Mouse (Mus musculus): ENCODE data around the gene Btf3.

The Btf3 gene

DNA sequence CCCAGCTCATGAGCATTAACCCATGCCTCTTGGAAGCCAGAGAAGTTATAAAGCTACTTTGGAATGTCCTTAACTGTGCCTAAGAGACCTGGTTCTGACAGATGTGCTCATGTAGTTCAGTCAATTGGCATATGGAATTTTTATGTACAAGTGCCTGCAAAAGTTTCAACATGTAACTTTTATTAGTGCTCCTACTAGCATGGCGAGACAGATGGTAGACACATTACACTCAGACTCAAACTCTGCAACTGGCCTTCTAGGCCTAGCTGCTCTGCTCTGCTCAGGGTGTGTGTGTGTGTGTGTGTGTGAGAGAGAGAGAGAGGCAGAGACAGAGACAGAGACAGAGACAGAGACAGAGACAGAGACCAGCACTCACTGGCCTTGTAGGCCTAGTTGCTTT lies 19.4 kb upstream of the Btf3 start:
- DNase-seq, result no peak

DNA sequence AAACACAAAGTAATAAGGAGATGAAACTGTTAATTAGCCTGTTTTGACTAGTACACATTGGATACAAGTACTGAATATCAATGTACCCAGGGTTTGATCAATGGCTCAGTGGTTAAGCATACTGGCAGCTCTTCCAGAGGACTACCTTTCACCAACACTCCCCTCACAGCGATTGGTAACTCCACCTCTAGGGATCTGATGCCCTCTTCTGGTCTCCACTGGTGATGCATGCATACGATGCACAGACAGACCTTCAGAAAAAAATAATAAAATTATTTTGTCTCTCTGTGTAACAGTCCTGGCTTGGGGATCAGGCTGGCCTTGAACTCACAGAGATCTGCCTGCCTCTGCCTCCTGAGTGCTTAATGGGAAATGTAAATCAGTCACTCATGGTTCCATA lies 15.3 kb upstream of the Btf3 start:
- no peak for DNase-seq

DNA sequence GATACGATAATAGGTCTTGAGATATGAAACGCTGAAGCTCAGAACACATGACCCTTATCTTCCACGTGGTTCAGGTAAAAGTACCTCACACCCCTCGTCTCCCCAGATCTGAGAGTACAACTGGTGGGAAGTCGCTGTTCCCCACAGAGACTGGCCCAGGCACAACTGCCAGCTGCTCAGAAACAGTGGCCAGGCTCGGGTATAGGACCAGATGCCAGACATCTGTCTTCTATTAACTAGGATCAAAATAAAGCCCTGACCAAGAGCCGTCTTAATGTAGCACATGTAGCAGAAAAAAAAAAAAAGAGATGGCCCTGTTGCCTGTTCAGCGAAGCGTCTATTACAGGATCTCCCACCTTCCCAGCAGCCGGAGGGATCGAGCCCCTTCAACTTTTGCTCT lies 8.2 kb upstream of the Btf3 start:
- DNase-seq, result no peak

DNA sequence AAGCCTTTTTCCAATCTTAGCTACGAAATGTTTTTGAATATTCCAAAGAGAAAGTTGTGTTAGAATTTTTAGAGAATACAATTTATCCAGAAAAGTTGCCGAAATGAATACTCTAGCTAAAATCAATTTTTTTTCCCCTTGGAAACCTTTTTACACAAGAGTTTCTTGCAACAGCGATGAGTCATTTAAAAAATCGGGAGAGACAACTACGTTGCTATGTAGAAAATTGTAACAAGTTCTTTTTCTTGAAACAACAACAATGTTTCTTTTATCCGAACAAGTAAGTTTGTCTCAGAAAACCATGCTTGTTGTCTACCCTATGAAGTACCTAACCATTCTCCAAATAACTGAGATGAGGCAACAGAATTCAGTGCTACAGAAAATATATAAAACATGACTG lies 1.1 kb upstream of the Btf3 start:
- DNase-seq, result no peak

DNA sequence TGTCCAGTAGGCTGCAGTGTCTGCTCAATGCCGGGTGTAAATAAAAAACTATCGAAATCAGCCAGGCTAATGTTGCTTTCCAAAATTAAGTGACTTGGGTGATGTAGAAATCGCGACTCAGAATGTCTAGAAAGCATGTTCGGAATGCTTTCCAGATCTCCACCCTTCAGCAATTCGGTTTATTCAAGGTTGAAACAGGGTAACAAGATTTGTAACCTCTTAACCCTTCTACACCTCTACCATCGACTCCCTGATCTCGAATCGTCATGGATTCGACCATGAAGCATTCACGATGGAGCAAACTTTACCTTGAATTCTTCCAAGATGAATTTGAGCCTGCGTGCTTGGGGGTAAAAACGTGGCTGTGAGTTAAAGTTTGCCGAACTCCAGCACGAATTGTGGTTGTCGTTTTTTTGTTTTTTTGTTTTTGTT lies 456 bp upstream of the Btf3 start:
- DNase-seq, result no peak

DNA sequence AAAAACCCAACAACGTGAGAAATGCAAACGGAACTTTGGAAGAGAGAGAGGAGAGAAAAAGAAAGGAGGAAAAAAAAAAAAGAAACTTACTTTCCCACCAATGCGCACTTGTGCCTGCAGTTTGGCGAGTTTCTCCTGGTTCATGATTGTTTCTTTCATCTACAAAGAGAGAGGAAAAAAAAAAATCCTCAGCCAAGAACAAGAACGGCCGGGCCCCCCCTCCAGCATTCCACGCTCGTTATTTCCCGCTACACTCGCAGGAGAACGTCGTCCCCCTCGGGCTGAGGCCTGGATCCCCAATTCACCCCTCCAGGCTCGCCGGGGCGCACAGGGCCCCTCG lies 696 bp downstream of the Btf3 start:
- DNase-seq, result no peak

DNA sequence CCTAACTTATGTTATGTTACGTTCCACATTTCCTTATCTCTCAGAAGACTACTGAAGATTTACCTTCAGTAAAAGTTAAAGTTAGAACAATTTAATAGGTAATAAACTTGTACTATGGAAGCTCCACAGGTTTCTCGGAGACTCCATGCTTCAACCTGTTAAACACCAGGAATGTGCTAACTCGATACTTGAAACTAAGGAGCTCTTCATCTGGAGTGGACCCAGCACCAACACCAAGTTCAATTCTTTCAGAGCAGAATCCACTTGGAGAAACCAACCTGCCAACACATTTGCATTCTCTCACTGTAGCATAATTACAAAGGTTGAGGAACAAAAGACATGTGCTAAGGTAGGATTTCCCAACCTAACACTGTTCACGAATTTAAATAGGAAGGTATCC lies 1.7 kb downstream of the Btf3 start:
- DNase-seq, result no peak

DNA sequence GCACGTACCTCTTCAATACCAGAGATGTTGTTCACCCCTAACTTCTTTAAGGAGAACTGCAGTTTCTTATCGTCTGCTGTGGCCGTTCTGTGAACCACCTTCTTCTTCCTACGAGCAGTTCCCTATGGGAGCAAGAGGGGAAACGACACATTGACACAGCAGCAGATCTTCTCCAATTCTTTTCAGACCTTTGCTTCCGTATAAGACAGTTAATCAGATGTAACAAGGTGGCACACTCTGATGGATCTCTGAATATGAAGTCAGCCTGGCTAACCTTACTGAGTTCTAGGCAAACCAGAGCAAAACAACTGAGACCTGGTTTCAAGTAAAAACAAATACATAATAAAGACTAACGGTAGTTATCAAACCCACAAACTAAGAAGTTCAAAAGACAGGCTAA lies 3.2 kb downstream of the Btf3 start:
- no peak for DNase-seq

DNA sequence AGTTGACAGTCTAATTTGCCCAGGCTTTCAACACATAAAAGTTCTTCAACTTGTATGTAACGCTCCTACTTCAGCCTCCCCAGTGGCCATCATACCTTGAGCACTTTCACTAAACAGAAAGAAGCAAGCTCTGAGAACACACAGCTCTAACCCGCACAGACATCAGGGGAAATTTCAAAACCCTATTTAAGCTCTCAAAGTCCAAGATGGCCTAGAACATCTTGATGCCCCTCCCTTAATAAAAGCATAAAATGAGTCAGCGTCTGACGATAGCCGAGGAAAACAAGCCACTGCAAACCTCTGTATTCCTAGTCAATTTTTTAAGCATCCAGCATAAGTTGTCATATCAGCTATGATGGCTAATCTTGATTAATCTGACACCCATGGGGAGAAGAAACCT lies 5.2 kb downstream of the Btf3 start:
- DNase-seq, result no peak

DNA sequence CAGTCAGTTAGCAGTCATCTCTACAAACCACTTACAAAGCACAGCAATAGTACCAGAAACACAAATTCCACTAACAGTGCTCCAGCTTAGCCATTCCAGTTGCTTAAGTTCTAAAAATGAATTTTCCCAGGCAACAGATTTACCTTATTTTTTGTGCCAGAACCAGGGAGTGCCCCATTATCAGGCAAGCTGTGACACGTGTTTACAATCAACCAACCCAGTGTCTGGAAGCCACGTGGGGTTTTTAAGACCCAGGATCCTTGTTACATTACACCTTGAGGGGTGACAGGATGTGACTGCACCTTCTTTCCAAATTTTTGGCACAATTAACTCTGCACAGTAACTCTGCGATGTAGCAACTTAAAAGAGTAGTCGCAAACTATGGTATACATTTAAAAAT lies 8.1 kb downstream of the Btf3 start:
- no peak for DNase-seq

DNA sequence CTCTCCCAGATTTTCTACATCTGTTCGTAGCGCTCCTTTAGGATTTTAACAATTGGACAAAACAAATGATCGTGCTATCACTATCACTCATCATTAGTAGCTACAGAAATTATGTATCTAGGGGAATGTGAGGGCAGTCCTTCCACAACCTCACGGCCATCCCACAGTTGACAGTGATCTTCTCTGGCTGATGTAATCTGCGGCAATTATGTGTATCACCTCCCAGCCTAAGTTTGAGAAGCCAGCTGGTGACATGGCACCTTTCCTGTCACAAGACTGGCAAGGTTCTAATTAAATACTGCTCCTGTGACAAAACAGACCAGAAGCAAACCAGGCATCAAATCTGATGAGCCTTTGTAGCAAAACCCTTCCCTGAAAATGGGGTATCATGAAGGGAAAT lies 8.8 kb downstream of the Btf3 start:
- no peak for DNase-seq

DNA sequence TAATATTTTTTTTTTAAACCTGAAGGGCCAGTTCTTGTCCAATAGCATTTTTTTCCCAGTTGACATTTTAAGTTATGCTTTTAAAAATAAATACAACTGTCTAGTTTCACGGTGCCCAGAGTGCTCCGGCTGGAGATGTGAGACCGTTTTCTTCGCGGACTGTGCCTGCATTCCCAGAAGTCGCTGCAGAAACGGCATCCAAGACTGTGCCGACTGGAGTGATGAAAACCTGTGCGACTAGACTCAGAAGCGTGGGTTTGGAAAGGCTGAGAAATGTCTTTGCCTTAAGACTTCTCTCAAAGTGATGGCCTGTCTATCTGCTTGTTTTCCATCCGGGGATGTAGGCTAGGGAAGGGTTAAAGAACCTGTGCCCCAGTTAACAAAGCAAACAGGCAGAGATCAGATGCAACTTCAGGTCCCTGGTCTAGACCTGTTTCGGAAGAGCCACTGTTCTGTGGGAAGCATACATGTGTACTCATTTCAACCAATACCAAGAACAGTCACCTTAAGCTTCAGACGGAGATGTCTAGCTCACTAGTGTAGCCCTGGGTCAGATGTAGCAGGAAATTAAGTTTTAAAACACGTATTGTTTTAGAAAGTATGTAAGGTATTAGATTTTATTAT lies 9.8 kb downstream of the Btf3 start:
- no peak for DNase-seq

DNA sequence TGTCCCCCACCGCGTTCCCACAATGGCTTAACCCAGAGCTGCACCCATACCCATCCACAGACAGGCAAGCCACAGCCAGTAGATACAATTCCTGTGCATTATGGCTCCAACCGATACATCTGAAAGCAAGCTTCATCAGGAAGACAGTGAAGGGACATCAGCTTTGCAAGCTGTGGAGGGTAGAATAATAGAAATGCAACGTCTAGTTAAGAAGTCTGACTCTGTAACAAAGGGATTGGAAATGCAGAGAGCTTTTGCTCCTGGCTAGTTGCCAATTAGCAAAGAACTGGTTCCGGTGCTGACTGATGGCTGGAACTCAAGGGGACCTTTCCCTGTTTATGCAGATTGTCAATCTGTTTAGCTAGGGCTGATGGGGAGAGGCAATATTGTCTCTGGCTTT lies 10.4 kb downstream of the Btf3 start:
- no peak for DNase-seq

DNA sequence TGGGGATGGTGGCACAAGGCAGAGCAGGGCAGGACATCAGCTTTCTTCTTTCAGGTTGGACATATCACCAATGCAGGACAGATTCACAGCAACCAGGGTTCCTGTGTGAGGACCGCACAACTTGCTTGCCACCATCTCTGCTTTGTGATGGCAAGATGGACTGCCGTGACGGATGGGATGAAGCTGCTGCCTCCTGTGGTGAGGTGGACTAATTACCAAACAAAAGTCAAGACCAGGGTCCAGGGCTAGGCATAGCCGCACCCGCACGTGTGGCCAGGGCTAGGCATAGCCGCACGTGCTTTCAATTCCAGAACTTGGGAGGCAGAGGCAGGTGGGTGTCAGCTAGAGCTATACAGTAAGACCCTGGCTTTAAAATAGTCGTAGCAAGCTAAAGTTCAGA lies 11.5 kb downstream of the Btf3 start:
- DNase-seq, result no peak

DNA sequence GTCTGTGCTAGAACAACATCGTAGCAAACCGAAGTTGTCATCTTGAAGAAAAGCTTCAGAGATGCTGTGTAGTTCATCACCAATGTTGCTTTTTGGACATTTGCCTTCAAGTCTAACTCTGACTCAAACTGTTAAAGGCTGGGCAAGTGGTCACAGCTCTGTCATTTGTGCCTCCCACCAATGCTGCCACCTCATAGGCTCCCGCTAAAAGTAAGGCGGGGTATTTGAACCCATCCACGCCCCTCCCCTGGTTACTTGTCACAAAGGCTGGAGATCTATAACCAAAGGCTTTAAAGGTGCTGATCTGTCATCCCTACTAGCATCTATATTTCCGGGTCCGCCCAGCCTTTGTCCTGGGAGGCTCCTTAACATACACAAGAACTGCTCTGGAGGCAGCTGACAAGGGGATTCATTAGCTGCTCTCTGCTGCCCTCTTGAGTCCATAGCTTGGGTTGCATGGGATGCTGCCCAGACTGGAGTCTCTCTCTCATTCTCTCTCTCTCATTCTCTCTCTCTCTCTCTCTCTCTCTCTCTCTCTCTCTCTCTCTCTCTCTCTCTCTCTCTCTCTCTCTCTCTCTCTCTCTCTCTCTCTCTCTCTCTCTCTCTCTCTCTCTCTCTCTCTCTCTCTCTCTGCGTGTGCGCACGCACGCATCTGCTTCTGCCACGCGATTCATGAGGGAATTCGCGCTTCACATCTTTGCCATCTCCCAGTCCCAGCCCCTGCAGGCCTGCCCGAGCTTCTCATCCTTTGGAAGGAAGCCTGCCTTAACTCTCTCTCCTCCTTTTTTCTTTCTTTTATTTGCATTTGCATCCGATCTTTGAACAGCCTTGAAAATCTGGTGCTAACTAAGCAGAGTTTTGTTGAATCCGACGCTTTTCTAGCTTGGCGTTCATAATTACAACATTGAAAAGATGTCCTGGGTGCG lies 17.7 kb downstream of the Btf3 start:
- peak; percentile 71 for DNase-seq

DNA sequence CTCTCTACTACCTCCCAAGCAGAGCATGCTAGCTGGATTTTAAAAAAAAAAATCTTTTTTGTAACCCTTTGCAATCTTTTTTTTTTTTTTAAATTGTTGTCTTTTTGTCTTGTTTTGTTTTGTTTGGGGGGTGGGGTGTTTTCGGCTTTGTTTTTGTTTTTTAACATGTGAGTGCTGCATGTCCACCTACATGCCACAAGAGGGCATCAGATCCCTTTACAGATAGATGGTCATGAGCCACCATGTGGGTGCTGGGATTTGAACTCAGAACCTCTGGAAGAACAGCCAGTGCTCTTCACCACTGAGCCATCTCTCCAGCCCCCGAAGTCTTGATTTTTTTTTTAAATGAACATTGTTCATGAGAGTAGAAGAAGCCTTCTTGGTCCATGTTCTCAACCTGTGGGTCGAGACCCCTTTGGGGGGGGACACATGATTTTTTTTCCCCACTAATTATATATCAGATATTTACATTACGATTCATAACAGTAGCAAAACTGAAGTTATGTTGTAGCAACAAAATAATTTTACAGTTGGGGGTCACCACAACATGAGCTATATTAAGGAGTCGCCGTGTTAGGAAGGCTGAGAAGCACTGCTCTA lies 18.8 kb downstream of the Btf3 start:
- no peak for DNase-seq

DNA sequence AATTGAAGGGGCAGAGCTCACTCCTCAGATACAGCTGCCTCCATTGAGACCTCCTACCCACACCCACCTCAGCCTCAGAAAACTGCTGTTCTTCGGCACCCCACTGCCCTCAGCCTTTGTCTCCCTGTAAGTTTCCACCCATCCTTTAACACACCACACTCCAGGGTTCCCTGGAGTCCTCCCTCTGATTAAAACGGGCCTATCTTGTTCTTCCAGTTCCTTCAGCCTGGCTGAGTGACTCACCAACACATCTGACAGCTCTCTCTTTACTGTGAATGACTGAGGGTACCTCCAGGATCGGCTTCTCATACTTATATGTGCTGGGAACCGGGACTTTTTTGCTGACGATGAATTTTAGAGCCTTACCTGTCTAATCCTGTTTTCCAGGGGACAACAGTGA lies 20.7 kb downstream of the Btf3 start:
- no peak for DNase-seq

DNA sequence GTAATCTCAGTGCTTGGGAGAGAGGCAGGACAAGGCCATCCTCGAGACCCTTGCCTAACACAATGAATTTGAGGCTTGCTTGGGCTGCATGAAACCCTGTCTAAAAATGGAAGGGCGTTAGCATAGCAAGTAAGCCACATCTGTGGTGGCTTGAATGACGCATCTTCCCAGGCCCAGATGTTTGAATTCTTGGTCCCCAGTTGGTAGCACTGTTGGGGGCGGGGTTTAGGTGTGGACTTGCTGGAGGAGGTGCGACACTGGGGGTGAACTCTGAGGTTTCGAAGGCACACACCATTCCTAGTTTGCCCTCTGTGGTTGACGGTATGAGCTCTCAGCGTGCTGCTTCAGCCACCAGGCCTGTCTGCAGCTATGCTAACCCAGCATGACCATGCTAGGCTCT lies 25.1 kb downstream of the Btf3 start:
- no peak for DNase-seq

DNA sequence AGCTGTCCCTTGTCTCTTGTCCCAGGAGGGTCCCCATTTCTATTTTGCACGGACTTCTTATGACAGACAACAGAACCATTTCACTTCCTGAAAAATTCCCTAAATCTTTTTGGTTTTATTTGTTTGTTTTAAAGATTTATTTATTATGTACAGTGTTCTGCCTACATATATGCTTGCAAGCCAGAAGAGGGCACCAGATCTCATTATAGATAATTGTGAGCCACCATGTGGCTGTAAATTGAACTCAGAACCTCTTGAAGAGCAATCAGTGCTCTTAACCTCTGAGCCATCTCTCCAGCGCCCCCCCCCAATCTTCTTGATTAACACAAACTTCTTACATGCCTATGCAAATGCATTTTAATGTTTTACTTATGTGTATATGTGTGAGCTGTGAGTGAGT lies 26.1 kb downstream of the Btf3 start:
- no peak for DNase-seq

DNA sequence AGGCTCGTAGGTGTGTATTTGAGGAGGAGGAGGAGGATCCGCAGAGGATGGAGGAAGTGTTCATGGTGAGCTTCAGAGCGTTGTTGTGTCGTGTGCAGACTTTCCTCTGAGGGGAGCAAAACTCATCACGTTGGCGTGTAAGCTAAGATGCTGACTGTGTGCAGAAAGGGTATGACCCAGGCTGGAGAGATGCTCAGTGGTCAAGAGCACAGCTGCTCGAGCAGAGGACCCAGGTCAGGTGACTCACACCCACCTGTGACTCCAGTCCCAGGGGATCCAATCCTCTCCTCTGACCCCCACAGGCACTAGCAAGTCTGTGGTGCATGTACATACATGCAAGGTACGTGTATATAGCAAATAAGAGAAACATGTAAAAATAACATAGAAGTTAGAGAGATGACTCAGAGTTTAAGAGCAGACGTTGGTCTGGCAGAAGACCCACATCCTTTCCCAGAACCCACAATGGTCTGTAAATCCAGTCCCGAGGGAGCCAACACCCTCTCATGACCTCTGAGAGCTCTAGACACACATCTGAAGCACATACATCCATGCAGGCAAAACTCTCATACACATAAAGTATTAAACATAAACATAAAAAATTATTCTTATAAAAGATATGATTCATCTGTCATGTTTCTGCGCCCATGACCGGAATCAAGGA lies 35.7 kb downstream of the Btf3 start:
- DNase-seq, result no peak

DNA sequence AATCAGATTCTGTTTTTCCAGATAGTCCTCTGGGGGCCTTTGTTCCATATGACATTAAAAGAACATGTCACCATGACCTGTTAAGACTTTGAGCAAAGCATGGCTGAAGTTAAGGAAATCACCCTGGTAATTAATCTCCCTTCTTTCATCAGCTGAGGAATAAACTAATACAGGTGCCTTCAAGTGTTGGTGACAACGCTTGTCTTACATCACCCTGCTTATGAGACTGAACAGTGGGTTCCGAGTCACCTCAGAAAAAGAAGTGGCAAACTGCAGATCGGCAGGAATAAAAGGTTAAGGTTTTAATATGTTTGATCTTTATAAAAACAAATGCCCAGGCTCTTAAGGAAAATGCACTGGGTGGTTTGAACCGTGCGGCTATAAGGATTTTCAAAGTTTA lies 37.1 kb downstream of the Btf3 start, which contains the start of gene Gm21976:
TSS of gene Gm21976 (plus strand) at position 202 of the 400 bp plus-strand sequence.
- DNase-seq, result no peak

DNA sequence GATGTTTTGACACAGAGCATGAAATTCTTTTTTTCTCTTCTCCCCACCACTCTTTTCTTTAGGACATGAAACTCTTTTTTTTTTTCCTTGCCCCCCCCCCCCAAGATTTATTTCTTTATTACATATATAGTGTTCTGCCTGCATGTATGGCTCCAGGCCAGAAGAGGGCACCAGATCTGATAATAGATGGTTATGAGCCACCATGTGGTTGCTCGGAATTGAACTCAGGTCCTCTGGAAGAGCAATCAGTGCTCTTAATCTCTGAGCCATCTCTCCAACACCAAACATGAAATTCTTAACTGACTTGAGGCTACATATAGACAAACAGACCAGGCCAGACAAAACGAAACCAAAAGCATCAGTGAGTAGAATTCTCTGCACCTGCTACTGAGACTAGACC lies 39.3 kb downstream of the Btf3 start:
- DNase-seq, result no peak

DNA sequence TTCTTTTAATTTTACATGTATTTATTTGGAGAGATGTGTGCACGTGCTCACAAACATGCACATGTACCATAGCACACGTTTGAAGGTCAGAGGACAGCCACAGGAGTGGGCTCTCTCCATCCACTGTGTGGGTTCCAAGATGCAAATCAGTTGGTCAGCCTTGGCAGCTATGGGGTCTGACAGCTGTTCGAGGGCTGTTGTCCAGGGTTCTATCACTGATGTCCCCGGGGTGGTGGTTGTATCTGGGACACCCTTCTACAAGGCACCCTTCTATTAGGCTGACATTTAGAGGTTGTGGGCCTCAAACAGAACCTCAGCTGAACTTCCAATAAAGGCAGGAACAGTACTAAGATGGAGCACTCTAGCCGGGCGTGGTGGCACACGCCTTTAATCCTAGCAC lies 40.6 kb downstream of the Btf3 start:
- DNase-seq, result no peak

DNA sequence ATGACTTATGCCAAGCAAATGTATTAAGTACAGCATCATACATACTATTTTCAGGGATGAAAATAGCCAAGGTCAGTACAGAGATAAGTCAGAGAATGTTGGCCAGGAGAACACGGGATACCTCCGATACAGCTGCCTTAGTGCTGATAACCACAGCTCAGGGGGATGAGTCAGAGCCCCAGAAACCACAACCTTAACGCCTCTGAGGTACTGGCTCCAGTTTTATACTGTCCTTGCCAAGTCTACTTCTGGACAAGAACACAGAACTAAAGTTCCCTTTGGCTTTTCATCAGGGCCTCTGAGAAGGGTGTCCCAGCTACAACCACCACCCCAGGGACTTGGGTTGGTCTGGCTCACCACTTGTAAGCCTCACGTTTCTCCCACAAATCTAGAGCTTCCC lies 41.2 kb downstream of the Btf3 start:
- no peak for DNase-seq

Data from cerebellum, adult 8-10 months (tissue).